Mouse (Mus musculus) midbrain, embryonic 14.5 days (tissue): ENCODE data around the gene Fgfr2. TPM values are rescaled to one million over a fixed set of nuclear protein-coding genes. Genes with fewer than 3 reads are reported as not detected.

Experiments used
- ATAC-seq: fragments of 200-750 bp; cut with Nextera tagmentation; 2 replicates; pipeline ENCODE4 v1.8.0; 2017; ENCODE audit warnings: moderate number of reproducible peaks, moderate library complexity; ENCODE audit not compliant: low FRiP score, low TSS enrichment
- DNase-seq: peaks from one replicate; pipeline ENCODE4 v3.0.0-alpha.2; 2015
- H3K27ac ChIP-seq: fragments of 300-500 bp; sonication (generic); replicated peaks from 2 replicates; pipeline ENCODE4 v1.5.1; 2014; ENCODE audit warnings: mild to moderate bottlenecking, low read depth, low read length, moderate library complexity
- H3K27me3 ChIP-seq: fragments of 300-500 bp; sonication (generic); 2 replicates; pipeline ENCODE4 v1.6.1; 2014; ENCODE audit warnings: low read length, control low read depth, mixed read lengths; ENCODE audit not compliant: control insufficient read depth, insufficient read depth
- H3K36me3 ChIP-seq: fragments of 300-500 bp; sonication (generic); 2 replicates; pipeline ENCODE4 v1.6.1; 2014; ENCODE audit warnings: low read length, control low read depth; ENCODE audit not compliant: control insufficient read depth, insufficient read depth
- H3K4me1 ChIP-seq: fragments of 300-500 bp; sonication (generic); 2 replicates; pipeline ENCODE4 v1.6.1; 2014; ENCODE audit warnings: mild to moderate bottlenecking, antibody characterized with exemption, low read length, control low read depth; ENCODE audit not compliant: control insufficient read depth, insufficient read depth
- H3K4me2 ChIP-seq: fragments of 300-500 bp; sonication (generic); 2 replicates; pipeline ENCODE4 v1.6.1; 2014; ENCODE audit warnings: mild to moderate bottlenecking, low read length, moderate library complexity
- H3K4me3 ChIP-seq: fragments of 300-500 bp; sonication (generic); replicated peaks from 2 replicates; pipeline ENCODE4 v1.5.1; 2014; ENCODE audit warnings: low read depth, low read length
- H3K9ac ChIP-seq: fragments of 300-500 bp; sonication (generic); replicated peaks from 2 replicates; pipeline ENCODE4 v1.6.1; 2014; ENCODE audit warnings: mild to moderate bottlenecking, low read length, moderate library complexity
- H3K9me3 ChIP-seq: fragments of 300-500 bp; sonication (generic); 2 replicates; pipeline ENCODE4 v1.6.1; 2016; ENCODE audit warnings: low read length, control low read depth, mixed read lengths; ENCODE audit not compliant: control insufficient read depth
- WGBS: fragments of 180-500 bp; shearing (Covaris S2); extraction: QIAGEN DNeasy Blood & Tissue Kit; methylation state at CpG from one replicate; pipeline ENCODE4 v1.1.7; 2014; 5-methylcytosine and 5-hydroxymethylcytosine counted together
- polyA plus RNA-seq: library from polyadenylated mRNA; unstranded; fragments of >200 nt; fragmentation: Nextera tagmentation; extraction: Ambion mirVana; gene quantifications from 2 replicates; pipeline ENCODE4 v1.2.1, GENCODE M21; 2014

Fgfr2 gene
- polyA plus RNA-seq, 1 experiment from 2014 or later = 28.1 TPM

DNA sequence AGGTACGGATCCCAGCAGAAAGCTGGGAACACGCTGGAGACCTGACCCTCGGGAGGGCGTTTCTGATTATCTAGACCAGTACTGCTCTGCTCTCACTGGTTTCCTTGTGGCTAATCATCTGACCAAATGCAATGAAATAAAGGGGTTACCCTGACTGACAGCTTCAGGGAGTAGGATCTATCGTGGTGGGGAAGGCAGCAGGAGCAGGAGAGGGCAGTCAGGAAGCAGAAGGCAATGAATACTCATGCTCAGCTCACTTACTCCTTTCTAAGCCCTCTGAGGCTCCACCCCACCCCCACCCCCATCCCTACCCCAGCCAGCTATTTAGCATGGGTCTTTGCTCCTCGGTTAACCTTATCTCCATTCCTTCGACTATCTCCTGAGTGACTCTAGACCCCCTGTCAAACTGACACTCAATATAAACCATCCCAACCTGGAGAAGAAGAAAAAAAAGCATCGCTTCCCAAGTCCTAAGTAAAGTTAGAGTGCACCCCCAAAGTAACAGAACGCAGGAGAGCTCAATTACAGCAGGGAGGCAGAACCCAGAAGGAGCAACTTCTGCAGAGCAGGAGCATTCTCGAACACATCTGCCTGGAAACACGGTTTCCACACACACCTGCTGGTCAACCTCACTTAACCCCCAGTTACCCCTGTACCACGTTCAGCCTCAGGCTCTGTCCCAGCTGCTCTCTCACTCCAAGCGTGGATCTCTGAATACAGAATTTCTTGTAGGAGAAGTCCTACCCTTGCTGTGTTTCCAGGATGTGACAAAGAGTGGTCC lies 730.7 kb downstream of the Fgfr2 start:
- no peaks in the 10 kb centered on the region for H3K4me1 ChIP-seq
- no peak overlapping the region for H3K27ac ChIP-seq
- H3K4me3 ChIP-seq = no peak overlapping the region
- no peak overlapping the region for H3K4me2 ChIP-seq
- DNase-seq = no peak
- no peak overlapping the region for H3K9ac ChIP-seq
- 83% methylated on average over 13 of the region's 13 CpGs for WGBS
- ATAC-seq = no peak
- no peaks in the 10 kb centered on the region for H3K27me3 ChIP-seq
- no peaks in the 10 kb centered on the region for H3K36me3 ChIP-seq
- no peaks in the 10 kb centered on the region for H3K9me3 ChIP-seq

DNA sequence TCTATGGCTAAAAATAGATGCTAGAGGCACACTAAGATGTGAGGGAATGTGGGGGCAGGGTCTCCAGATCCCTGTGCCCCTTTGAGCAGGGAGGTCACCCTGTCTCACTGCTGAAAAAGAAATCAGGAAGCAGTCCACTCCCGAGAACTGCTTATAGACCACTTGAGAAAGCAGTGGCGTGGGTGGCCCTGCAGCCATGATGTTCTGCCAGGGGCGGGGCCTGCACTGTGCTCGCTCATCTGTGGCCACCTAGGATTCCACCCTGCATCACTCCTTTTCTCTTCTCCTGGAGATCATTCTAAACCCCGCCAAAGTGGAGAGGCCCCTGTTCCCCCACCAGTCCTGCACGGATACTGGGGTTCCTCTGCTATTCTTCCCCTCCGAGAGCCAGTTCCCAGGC lies 733.7 kb downstream of the Fgfr2 start:
- Histone ChIP-seq H3K4me1 (peaks cover 17% of the 10 kb centered on the region), H3K9me3 (no peaks in the 10 kb centered on the region), H3K9ac (no peak overlapping the region), H3K36me3 (no peaks in the 10 kb centered on the region), H3K27ac (no peak overlapping the region), H3K4me2 (no peak overlapping the region), H3K27me3 (no peaks in the 10 kb centered on the region), H3K4me3 (no peak overlapping the region)
- ATAC-seq = no peak
- WGBS = 61% methylated on average over 7 of the region's 7 CpGs
- DNase-seq = no peak

DNA sequence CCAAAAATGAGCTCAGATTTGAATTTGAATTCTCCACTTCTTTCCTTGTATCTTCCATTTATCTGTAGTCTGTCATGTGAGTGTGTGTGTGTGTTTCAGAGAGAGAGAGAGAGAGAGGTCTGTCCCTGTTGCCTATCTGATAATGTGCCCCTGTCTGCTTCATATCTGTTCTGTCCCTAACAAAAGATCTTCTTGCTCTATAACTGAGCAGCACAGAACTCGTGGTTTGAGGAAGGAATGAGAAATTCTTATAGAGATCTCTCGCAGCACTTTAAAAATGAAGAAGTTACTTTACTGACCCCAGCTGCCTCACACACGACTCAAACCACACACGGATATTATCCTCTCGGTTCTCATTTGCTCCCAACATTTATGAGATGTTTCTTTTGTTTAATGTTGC lies 735.6 kb downstream of the Fgfr2 start:
- no peak overlapping the region for H3K27ac ChIP-seq
- H3K9me3 ChIP-seq = no peaks in the 10 kb centered on the region
- ATAC-seq = no peak
- no peak overlapping the region for H3K9ac ChIP-seq
- no peaks in the 10 kb centered on the region for H3K27me3 ChIP-seq
- no peak for DNase-seq
- H3K4me1 ChIP-seq = peaks cover 18% of the 10 kb centered on the region
- no peak overlapping the region for H3K4me2 ChIP-seq
- 88% methylated on average over 5 of the region's 5 CpGs for WGBS
- no peaks in the 10 kb centered on the region for H3K36me3 ChIP-seq
- H3K4me3 ChIP-seq = no peak overlapping the region

DNA sequence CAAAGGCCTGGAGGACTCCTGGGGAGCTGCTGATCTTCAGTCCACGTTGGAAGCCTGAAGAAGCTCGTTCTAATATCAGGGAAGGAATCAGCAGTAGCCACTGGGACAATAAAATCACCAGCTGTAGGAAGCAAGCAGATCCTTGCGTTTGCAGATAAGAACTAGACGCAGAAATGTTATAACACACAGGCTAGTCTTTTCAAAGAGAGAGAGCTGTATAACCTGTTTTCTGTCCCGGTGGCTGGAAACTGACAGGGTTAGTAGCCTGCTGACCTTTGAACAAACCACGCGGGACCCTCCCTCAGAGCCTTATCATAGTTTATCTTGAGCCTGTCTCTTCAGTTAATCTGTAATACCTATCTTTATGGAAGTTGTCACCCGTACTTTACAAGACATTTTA lies 736.8 kb downstream of the Fgfr2 start:
- Histone ChIP-seq H3K36me3 (no peaks in the 10 kb centered on the region), H3K9me3 (no peaks in the 10 kb centered on the region), H3K4me3 (no peak overlapping the region), H3K4me2 (no peak overlapping the region), H3K27ac (no peak overlapping the region), H3K27me3 (no peaks in the 10 kb centered on the region), H3K9ac (no peak overlapping the region), H3K4me1 (peaks cover 18% of the 10 kb centered on the region)
- DNase-seq (no peak), ATAC-seq (no peak)
- 52% methylated on average over 8 of the region's 8 CpGs for WGBS

DNA sequence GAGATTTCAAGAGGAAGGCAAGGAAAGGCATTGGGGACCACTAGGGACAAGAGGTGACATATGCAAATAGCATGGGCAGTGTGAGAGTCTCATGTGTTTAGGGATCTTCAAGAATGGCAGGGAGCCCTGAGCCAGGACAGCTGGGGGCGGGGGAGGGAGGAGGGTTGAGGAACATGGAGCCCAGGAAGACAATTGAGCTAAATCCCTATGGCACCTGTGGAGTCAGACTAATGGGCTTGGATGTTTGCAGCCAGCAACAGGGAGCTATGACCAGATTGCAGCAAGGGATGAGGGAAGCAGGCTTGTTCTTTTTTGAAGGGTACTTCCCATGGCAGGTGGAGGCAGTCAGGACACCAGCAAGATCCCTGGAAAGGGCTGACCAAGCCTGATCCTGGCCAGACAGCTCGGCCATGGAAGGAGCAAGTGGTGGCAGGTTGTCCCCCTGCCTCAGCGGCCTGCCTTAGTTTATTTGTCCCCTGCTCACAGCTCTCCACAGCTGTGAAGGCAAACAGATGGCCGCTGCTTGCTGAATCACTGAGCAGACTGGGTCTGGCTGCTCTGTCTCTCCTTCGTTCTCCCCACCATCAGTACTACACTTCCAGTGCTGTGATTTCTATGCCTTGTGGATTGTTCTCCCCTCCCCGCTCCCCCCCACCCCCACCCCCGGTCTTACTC lies 737.6 kb downstream of the Fgfr2 start:
- WGBS = 26% methylated on average over 7 of the region's 7 CpGs
- Histone ChIP-seq H3K27me3 (no peaks in the 10 kb centered on the region), H3K9ac (no peak overlapping the region), H3K36me3 (no peaks in the 10 kb centered on the region), H3K27ac (peak overlapping the region; percentile 41; the same call in 1 of the 2 replicates), H3K4me2 (no peak overlapping the region), H3K9me3 (no peaks in the 10 kb centered on the region), H3K4me1 (peaks cover 18% of the 10 kb centered on the region), H3K4me3 (no peak overlapping the region)
- no peak for ATAC-seq
- DNase-seq = peak; percentile 42

DNA sequence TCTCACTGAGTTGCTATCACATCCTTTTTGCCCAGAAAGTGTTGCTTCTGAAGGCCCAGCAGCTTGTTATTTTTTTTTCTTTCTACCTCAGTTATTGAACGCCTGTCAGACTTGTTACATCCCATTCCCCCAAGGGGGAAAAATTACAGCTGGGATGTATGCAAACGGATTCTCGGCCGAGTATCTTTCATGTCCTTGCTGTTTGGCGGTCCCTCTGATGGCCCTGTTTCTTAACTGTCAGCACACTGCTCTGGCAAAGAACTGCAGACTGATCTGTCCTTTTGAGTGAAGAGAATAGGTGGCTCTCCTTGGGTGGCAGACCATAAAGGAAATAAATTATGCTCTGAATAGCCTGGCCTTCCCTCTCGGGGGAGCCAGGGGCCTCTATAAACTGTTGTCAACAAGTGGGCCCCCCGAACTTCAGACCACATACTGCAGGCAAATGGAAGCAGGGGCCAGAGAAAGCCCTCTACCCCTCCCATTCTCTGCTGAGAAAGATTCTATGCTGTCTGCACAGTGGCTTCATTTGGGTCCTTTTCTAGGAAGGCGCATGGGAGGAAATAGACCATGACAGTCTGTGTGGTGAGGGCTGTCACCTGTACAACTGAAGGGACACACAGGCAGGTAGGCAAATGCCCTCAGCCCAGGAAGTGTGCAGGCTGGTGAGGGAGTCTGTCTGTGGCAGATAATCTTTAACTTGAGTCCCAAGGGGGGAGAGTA lies 738.3 kb downstream of the Fgfr2 start:
- Histone ChIP-seq H3K27ac (peak overlapping the region; percentile 41; the same call in 1 of the 2 replicates), H3K4me3 (no peak overlapping the region), H3K27me3 (no peaks in the 10 kb centered on the region), H3K4me1 (peaks cover 18% of the 10 kb centered on the region), H3K36me3 (no peaks in the 10 kb centered on the region), H3K9me3 (no peaks in the 10 kb centered on the region), H3K4me2 (no peak overlapping the region), H3K9ac (no peak overlapping the region)
- ATAC-seq (no peak), DNase-seq (peak; percentile 62)
- 6% methylated on average over 8 of the region's 8 CpGs for WGBS

DNA sequence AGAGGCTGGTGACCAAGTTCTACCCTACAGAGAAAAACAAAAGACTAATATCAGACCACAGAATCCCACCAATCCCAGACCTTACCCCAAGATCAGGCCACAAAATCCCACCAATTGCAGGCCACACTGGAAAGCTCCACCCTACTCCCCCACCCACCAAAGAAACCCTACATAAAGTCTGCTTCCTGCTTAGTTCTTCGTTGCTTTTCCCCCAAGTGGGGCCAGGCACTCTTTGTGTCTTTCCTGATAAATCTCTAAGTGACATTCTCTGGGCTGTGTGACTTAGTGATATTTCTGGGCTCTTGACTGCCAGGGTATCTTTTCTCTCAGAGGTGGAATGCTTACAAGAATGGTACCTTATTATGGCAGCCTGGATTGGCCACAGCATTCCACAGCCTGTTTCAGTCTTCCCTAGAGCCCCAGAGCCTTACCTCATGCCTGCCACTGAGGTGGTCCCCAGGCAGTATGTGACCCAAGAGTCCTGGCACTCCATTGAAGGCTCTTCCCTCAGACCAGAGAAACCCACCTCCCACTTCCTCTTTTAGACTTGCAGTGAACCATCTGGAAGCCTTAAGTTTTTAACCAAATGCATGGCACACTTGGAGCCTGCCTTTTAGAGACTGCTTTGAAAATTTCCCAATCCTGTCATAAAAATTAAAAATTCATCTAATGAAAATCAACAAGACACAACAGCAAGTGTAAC lies 742.4 kb downstream of the Fgfr2 start:
- H3K4me2 ChIP-seq = no peak overlapping the region
- ATAC-seq (no peak), DNase-seq (no peak)
- no peak overlapping the region for H3K4me3 ChIP-seq
- H3K27me3 ChIP-seq = no peaks in the 10 kb centered on the region
- no peaks in the 10 kb centered on the region for H3K9me3 ChIP-seq
- 47% methylated on average over 1 of the region's 1 CpGs for WGBS
- H3K27ac ChIP-seq = no peak overlapping the region
- no peak overlapping the region for H3K9ac ChIP-seq
- H3K4me1 ChIP-seq = peaks cover 13% of the 10 kb centered on the region
- no peaks in the 10 kb centered on the region for H3K36me3 ChIP-seq

DNA sequence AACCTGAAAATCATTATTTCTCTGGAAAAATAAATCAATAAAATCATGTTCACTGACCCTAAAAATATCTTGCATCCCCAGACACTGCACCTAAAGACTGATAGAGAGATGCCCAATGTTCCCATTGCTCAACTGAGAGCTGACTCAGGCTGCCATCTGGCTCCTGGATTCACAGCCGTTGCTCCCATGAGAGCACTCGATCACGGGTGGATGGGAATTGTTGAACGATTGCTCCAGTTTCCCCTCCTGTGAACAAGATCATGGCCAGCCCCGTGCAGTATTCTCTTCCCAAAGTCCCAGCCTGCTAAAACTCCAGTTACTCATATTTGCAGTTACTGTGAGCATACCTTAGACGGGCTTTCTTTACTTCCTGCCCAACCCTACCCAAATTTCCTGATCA lies 745.2 kb downstream of the Fgfr2 start:
- Histone ChIP-seq H3K27me3 (no peaks in the 10 kb centered on the region), H3K9ac (no peak overlapping the region), H3K4me1 (peaks cover 10% of the 10 kb centered on the region; the same call in 1 of the 2 replicates), H3K27ac (no peak overlapping the region), H3K36me3 (no peaks in the 10 kb centered on the region), H3K4me2 (no peak overlapping the region), H3K9me3 (no peaks in the 10 kb centered on the region), H3K4me3 (no peak overlapping the region)
- DNase-seq = no peak
- ATAC-seq = no peak
- 79% methylated on average over 6 of the region's 6 CpGs for WGBS
